Mouse (Mus musculus) CH12.LX (cell line): ENCODE measurements at regions not wholly inside any gene's neighbourhood (a gene's known extent, or its start where the extent isn't known, plus 50 kb on each side); places are given as distances from the start of the nearest gene placed in this dataset.

ENCODE experiments used
- CTCF ChIP-seq, 2 experiments: IDR thresholded peaks in 1 of 2; conservative IDR thresholded peaks in 1 of 2; 2 replicates each; pipeline ENCODE4 v1.5.1; 2011 to 2012; ENCODE audit warnings: low read depth in 2 of 2, low read length in 2 of 2, improper control_type of control experiment in 1 of 2, inconsistent platforms in 1 of 2, mild to moderate bottlenecking in 1 of 2, moderate library complexity in 1 of 2
- E2F4 ChIP-seq: IDR thresholded peaks from 2 replicates; pipeline ENCODE4 v1.6.1; 2011; ENCODE audit warnings: low read depth, low read length, improper control_type of control experiment; ENCODE audit not compliant: insufficient replicate concordance
- EP300 ChIP-seq: IDR thresholded peaks from 2 replicates; pipeline ENCODE4 v1.6.1; 2011; ENCODE audit warnings: low read length, improper control_type of control experiment
- JUN ChIP-seq: IDR thresholded peaks from 2 replicates; pipeline ENCODE4 v1.6.1; 2011; ENCODE audit warnings: low read depth, mild to moderate bottlenecking, low read length, improper control_type of control experiment, moderate library complexity; ENCODE audit not compliant: insufficient read depth
- MAX ChIP-seq: IDR thresholded peaks from 2 replicates; pipeline ENCODE4 v1.6.1; 2011; ENCODE audit warnings: low read length, improper control_type of control experiment
- MAZ ChIP-seq: IDR thresholded peaks from 2 replicates; pipeline ENCODE4 v1.6.1; 2012; ENCODE audit warnings: low read depth, mild to moderate bottlenecking, inconsistent platforms, low read length, improper control_type of control experiment, moderate library complexity
- POLR2A ChIP-seq: IDR thresholded peaks from 2 replicates; pipeline ENCODE4 v1.6.1; 2011; ENCODE audit warnings: low read depth, mild to moderate bottlenecking, improper control_type of control experiment, low read length

GRCm38 (mm10) chr11:20987841-20988251, 103.2 kb upstream of the Peli1 start:
- TF ChIP-seq E2F4 (no peak), CTCF (conservative IDR thresholded peaks at IDR 0.05 in 1 of 2, IDR thresholded peaks at IDR 0.05 in 1 of 2; ENCODE audit: low read depth in 2 of 2, low read length in 2 of 2) (no peak), MAZ (no peak), POLR2A (no peak), EP300 (no peak), JUN (no peak), MAX (no peak)
